Mouse (Mus musculus): ENCODE data around the gene Agpat4. TPM values are rescaled to one million over a fixed set of nuclear protein-coding genes. Genes with fewer than 3 reads are reported as not detected.
"Not testable (repeated sequence)": the region's sequence is repeated elsewhere in the genome, so short reads cannot be mapped to it uniquely, and the experiment has no call there.

Gene Agpat4
- polyA plus RNA-seq, 1 experiment from 2014 or later: 38.8 TPM

DNA sequence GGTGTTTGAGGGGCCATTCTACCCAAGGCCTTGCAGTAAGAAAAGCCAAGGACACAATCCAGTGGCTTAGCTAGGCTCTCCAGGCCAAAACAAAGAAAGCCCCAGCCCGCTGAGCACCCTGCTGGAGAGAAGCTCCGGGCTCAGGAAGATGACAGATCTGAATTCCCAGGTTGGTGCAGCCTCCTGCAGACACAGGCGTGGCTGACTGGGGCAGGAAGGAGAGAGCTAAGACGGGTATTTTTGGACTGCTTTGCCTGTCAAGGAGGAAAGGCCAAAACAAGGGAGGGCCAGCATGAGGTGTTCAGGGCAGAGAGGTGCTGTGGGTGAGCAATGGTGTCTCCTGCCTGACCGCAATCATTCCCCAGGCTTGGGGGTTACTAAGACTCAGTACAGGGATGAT, 105.2 kb downstream of the Agpat4 start:
- no peak overlapping the region for H3K9ac ChIP-seq
- 71% methylated on average over 5 of the region's 5 CpGs for WGBS
- ATAC-seq (ENCODE audit: low FRiP score, low read depth): no peak
- H3K36me3 ChIP-seq: peaks cover 74% of the 10 kb centered on the region
- no peaks in the 10 kb centered on the region for H3K9me3 ChIP-seq
- H3K4me1 ChIP-seq: peaks cover 8% of the 10 kb centered on the region; the same call in 1 of the 2 replicates
- no peak overlapping the region for H3K4me2 ChIP-seq (replicated peaks)
- H3K27me3 ChIP-seq: no peaks in the 10 kb centered on the region
- H3K4me3 ChIP-seq: no peak overlapping the region
- no peak overlapping the region for H3K27ac ChIP-seq

DNA sequence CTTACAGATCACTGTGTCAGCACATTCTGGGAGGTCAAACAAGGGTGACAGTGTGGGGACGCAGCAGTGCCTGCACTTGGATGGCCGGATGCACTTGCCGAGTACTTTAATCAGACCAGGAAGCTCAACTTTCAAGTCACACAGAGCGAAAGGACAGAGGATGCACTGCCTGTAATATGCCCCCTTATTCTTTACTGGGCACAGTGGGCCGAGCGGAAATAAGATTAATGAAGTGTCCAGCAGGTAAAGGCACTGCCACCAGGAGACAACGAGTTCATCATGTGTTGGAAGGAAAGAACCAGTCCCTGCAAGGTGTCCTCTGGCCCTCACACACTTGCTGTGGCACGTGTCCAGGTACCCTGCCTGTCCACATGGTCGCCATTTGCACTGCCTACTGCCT, 105.6 kb downstream of the Agpat4 start:
- 89% methylated on average over 9 of the region's 9 CpGs for WGBS
- no peak for ATAC-seq (ENCODE audit: low FRiP score, low read depth)
- Histone ChIP-seq H3K36me3 (peaks cover 74% of the 10 kb centered on the region), H3K4me1 (peaks cover 8% of the 10 kb centered on the region; the same call in 1 of the 2 replicates), H3K4me2 (replicated peaks) (no peak overlapping the region), H3K9ac (no peak overlapping the region), H3K9me3 (no peaks in the 10 kb centered on the region), H3K4me3 (no peak overlapping the region), H3K27ac (no peak overlapping the region), H3K27me3 (no peaks in the 10 kb centered on the region)

DNA sequence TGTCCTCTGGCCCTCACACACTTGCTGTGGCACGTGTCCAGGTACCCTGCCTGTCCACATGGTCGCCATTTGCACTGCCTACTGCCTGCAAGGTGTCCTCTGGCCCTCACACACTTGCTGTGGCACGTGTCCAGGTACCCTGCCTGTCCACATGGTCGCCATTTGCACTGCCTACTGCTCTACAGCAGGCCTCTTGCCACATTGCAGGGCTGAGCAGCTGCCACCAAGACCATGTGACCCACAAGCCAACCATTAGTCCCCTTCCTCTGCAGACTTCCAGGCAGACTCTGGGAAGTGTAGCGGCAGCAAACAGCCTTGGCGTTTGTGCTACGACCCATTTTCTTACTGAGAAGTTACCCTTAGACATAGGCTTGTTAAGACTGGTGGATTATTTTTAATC, 106.0 kb downstream of the Agpat4 start:
- H3K4me3 ChIP-seq; H3K27ac ChIP-seq; H3K4me1 ChIP-seq; H3K27me3 ChIP-seq; H3K9ac ChIP-seq; H3K4me2 ChIP-seq (replicated peaks); H3K9me3 ChIP-seq; ATAC-seq (ENCODE audit: low FRiP score, low read depth): not testable (repeated sequence)
- H3K36me3 ChIP-seq: peaks cover 74% of the 10 kb centered on the region
- 82% methylated on average over 7 of the region's 7 CpGs for WGBS

DNA sequence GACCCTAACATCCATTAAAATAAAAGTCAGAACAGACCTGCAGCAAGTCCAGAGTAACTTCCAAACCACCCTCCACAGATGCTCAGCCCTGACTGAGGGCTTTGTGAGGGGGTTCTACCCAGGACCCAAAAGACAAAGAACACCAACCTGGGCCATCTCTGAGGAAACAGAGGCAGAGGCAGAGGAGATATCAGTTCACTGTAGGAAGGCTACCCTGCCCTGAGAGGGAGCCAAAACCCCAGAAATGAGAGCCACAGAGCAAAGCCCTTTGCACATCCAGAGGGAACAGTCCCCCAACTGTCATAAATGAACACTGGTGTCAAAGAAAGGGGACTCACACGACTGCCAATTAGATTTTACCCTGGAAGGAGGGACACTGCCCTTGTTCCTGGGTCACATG, 106.7 kb downstream of the Agpat4 start:
- H3K9ac ChIP-seq: no peak overlapping the region
- H3K27ac ChIP-seq: no peak overlapping the region
- H3K9me3 ChIP-seq: no peaks in the 10 kb centered on the region
- no peak for ATAC-seq (ENCODE audit: low FRiP score, low read depth)
- H3K4me3 ChIP-seq: no peak overlapping the region
- H3K36me3 ChIP-seq: peaks cover 74% of the 10 kb centered on the region
- H3K27me3 ChIP-seq: no peaks in the 10 kb centered on the region
- peaks cover 8% of the 10 kb centered on the region; the same call in 1 of the 2 replicates for H3K4me1 ChIP-seq
- H3K4me2 ChIP-seq (replicated peaks): no peak overlapping the region
- 45% methylated on average over 1 of the region's 1 CpGs for WGBS

DNA sequence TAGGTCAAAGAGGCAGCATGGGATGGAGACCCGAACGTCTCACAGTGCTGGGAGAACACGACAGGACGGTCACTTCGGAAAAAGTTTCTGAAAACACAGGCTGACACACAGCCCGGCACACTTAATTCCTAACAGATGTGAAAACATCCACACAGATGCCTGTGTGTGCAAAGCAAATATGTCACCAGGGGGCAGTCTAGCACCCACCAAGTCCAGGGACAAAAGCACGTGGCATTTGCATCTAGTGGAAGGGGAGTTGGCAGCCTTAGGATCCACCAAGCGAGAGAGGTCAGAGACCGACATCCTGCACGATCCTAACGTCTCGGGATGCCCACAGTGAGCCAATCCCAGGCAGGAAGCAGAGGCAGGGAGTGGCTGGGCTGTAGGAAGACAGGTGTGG, 108.0 kb downstream of the Agpat4 start:
- Histone ChIP-seq H3K4me2 (replicated peaks) (no peak overlapping the region), H3K9ac (peak overlapping the region; percentile 43; the same call in 1 of the 2 replicates), H3K4me3 (no peak overlapping the region), H3K27ac (no peak overlapping the region), H3K4me1 (peaks cover 8% of the 10 kb centered on the region; the same call in 1 of the 2 replicates), H3K36me3 (peaks cover 74% of the 10 kb centered on the region), H3K27me3 (no peaks in the 10 kb centered on the region), H3K9me3 (no peaks in the 10 kb centered on the region)
- ATAC-seq (ENCODE audit: low FRiP score, low read depth): no peak
- WGBS: 30% methylated on average over 12 of the region's 12 CpGs

DNA sequence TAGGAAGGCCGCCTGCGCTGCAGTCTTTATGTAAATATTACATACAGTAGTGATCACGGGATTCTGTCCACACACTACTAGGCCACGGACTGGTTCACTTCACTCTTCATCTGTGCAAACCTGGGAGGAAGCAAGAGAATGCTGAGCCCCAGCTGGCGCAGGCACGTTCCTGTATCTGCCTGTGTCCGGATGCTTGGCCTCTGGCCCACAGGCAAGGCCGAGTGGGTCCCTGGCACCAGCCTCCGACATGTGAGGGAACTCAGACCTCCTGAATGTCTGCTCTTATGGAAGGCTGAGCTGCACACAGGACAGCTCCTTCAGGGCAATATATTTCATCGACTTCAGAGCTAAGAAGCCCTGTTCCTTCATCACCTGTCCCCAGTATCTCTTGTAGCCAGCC, 109.5 kb downstream of the Agpat4 start:
- WGBS: 86% methylated on average over 10 of the region's 10 CpGs
- Histone ChIP-seq H3K4me1 (peaks cover 8% of the 10 kb centered on the region; the same call in 1 of the 2 replicates), H3K4me3 (no peak overlapping the region), H3K4me2 (replicated peaks) (no peak overlapping the region), H3K9me3 (no peaks in the 10 kb centered on the region), H3K36me3 (peaks cover 74% of the 10 kb centered on the region), H3K9ac (no peak overlapping the region), H3K27me3 (no peaks in the 10 kb centered on the region), H3K27ac (no peak overlapping the region)
- ATAC-seq (ENCODE audit: low FRiP score, low read depth): no peak

DNA sequence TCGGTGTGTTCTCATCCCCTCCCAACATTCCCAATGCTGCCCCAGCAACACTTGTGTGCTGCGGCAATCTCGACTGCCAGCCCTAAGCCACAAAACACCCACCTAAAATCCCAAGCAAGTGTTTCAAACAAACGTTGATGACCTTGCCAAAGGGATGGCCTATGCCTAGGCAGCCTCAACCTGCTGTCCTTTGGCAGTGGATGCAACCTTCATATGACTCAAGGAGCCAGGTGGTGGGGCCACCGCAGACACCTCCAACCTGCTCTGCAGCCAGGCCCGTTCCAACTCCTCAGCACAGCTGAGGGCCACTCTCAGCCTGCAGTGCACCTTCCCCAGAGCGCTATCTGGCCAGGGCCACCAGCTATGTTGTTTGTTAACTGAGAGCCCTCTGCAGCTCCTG, 110.0 kb downstream of the Agpat4 start:
- Histone ChIP-seq H3K4me1 (peaks cover 8% of the 10 kb centered on the region; the same call in 1 of the 2 replicates), H3K4me2 (replicated peaks) (no peak overlapping the region), H3K9me3 (no peaks in the 10 kb centered on the region), H3K9ac (no peak overlapping the region), H3K27ac (no peak overlapping the region), H3K4me3 (no peak overlapping the region), H3K27me3 (no peaks in the 10 kb centered on the region), H3K36me3 (peaks cover 75% of the 10 kb centered on the region)
- no peak for ATAC-seq (ENCODE audit: low FRiP score, low read depth)
- WGBS: 88% methylated on average over 7 of the region's 7 CpGs

DNA sequence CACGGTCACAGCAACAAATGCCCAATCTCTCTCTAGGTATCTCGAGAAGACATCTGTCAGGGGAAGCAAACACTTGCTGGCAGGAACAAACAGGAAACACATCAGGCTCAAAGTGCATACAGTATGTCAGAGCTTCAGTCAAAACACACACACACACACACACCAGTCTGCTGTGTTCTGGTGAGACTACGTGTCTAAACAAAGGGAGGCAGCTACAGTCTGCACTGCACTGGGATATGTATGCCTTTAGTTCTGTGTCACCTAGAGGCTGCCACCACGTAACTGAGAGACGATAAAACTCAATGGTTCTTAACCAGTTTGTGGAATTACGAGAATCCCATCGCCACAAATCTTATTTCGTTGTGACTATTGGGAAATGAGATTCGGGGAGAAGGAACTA, 111.3 kb downstream of the Agpat4 start:
- no peak overlapping the region for H3K4me2 ChIP-seq (replicated peaks)
- H3K36me3 ChIP-seq: peaks cover 79% of the 10 kb centered on the region
- H3K27me3 ChIP-seq: no peaks in the 10 kb centered on the region
- H3K9ac ChIP-seq: no peak overlapping the region
- 93% methylated on average over 9 of the region's 9 CpGs for WGBS
- H3K9me3 ChIP-seq: no peaks in the 10 kb centered on the region
- peaks cover 8% of the 10 kb centered on the region; the same call in 1 of the 2 replicates for H3K4me1 ChIP-seq
- no peak for ATAC-seq (ENCODE audit: low FRiP score, low read depth)
- no peak overlapping the region for H3K4me3 ChIP-seq
- no peak overlapping the region for H3K27ac ChIP-seq

DNA sequence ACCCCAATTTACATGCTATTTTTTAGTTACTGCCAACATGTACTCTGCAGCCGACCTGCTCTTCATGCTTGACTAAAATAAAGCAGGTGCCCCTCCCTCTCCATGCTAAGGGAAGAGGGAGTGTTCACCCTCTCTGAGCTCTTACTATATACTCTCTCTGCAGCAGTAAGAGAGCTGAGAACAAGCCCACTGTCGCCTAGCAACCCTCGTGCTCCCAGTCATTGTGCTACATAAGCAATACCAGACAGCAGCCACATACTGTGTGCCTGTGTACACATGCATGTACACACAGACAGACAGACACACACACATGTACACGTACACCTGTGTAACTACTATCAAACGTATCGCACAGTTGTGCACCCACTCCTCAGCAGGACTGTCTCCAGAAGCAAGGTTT, 111.7 kb downstream of the Agpat4 start:
- WGBS: 84% methylated on average over 6 of the region's 6 CpGs
- no peak overlapping the region for H3K9ac ChIP-seq
- no peak overlapping the region for H3K27ac ChIP-seq
- H3K9me3 ChIP-seq: no peaks in the 10 kb centered on the region
- ATAC-seq (ENCODE audit: low FRiP score, low read depth): no peak
- no peaks in the 10 kb centered on the region for H3K27me3 ChIP-seq
- H3K4me1 ChIP-seq: peaks cover 8% of the 10 kb centered on the region; the same call in 1 of the 2 replicates
- no peak overlapping the region for H3K4me2 ChIP-seq (replicated peaks)
- no peak overlapping the region for H3K4me3 ChIP-seq
- peaks cover 83% of the 10 kb centered on the region for H3K36me3 ChIP-seq

DNA sequence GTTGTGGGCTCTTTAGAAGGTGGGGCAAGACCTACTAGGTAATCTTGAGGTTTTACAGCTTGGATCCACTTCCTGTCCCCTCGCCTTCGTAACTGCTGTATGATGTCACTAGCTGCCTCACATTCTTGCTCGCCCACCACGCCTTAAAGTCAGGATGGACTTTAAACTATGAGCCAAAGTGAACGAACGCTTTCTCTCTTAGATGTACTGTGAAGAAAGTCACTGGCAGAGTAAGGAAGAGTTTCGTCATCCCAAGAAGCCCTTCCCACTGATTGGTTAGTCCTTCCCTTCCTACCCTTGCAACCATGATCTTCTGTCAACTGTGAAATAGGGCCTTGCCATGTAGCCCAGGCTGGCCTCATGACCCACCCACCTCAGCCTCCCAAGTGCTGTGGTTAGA, 112.6 kb downstream of the Agpat4 start:
- Histone ChIP-seq H3K4me2 (replicated peaks) (no peak overlapping the region), H3K9ac (no peak overlapping the region), H3K9me3 (no peaks in the 10 kb centered on the region), H3K4me3 (no peak overlapping the region), H3K27me3 (no peaks in the 10 kb centered on the region), H3K36me3 (peaks cover 92% of the 10 kb centered on the region), H3K4me1 (peaks cover 7% of the 10 kb centered on the region; the same call in 1 of the 2 replicates), H3K27ac (no peak overlapping the region)
- 77% methylated on average over 7 of the region's 7 CpGs for WGBS
- ATAC-seq (ENCODE audit: low FRiP score, low read depth): no peak

DNA sequence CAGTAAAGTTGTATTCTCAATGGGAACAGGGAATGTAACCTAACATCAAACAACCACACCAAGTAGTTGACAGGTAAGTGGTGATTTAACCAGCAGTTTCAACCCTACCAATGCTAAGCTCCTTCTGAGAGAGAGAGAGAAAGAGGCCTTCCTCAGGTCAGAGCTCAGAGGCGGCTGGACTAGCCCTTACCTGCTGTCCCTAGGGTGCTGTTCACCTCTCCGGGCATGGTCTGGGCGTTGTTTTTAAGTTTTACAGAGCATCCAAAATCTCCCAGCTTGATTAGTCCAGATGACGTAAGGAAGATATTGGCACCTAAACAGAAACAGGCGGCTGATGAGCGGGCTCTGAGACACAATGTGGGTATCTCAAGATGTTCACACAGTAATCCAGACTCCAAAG, 114.2 kb downstream of the Agpat4 start:
- ATAC-seq (ENCODE audit: low FRiP score, low read depth): no peak
- WGBS: 91% methylated on average over 6 of the region's 6 CpGs
- peaks cover 92% of the 10 kb centered on the region for H3K36me3 ChIP-seq
- no peaks in the 10 kb centered on the region for H3K27me3 ChIP-seq
- no peaks in the 10 kb centered on the region for H3K9me3 ChIP-seq
- no peak overlapping the region for H3K4me2 ChIP-seq (replicated peaks)
- H3K9ac ChIP-seq: no peak overlapping the region
- no peak overlapping the region for H3K4me3 ChIP-seq
- no peaks in the 10 kb centered on the region for H3K4me1 ChIP-seq
- H3K27ac ChIP-seq: no peak overlapping the region

DNA sequence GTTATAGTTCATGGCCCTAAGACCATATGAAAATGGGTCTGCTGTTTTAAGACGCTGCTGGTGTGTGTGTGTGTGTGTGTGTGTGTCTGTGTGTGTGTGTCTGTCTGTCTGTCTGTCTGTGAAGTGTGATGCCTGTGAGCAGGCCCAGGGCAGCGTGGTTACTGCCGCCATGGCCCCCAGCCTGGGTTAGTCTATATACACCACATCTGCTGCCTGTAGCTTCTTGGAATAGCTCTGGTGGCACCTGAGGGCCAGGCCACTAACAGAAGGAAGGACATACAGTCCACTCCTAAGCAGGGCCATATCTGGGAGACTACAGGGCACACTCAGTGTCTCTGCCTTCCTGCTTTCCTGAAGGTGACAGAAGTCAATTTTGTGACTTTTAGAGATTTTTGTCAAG, 122.2 kb downstream of the Agpat4 start:
- Histone ChIP-seq H3K4me1 (no peaks in the 10 kb centered on the region), H3K27me3 (no peaks in the 10 kb centered on the region), H3K4me3 (no peak overlapping the region), H3K9me3 (no peaks in the 10 kb centered on the region), H3K27ac (no peak overlapping the region), H3K9ac (no peak overlapping the region), H3K4me2 (replicated peaks) (no peak overlapping the region), H3K36me3 (peaks cover 77% of the 10 kb centered on the region)
- ATAC-seq (ENCODE audit: low FRiP score, low read depth): no peak
- 83% methylated on average over 3 of the region's 3 CpGs for WGBS

DNA sequence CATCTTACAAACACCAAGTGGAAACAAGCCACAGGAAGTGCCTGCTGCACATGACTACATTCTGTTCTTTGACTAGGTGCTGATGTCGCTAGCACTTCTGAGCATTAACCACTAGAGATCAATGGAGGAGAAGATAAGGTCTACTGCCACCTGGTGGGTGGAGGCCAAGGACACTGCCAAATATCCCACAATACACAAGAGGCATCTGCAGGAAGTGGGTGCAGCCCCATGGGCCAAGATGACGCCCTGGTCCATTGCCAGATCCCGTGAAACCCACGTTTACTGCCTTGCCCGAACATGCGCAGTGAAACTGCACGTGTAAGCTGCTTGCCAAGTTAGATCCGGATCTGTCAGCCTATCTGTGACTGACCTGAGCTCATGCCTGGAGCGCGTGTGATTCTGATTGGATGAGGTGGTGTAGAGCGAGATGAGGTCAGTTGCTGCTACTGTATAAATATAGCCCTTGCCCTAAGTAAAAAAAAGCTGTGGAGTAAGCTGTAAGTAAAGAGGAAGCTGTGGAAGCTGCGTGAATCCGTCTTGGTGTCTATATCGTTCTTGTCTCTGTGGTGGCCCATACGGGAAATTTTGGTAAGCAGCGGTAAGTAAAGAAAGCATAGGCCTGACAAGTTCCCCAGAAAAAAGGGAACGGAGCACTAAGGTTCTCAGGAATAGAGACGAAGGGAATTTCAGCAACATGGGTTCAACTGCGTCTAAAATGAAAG, 131.4 kb downstream of the Agpat4 start:
- H3K36me3 ChIP-seq: peaks cover 84% of the 10 kb centered on the region
- no peaks in the 10 kb centered on the region for H3K4me1 ChIP-seq
- WGBS: 97% methylated on average over 19 of the region's 19 CpGs
- no peak overlapping the region for H3K4me2 ChIP-seq (replicated peaks)
- H3K27ac ChIP-seq: no peak overlapping the region
- no peaks in the 10 kb centered on the region for H3K27me3 ChIP-seq
- no peak overlapping the region for H3K9ac ChIP-seq
- H3K9me3 ChIP-seq: peaks cover 14% of the 10 kb centered on the region
- no peak for ATAC-seq (ENCODE audit: low FRiP score, low read depth)
- no peak overlapping the region for H3K4me3 ChIP-seq
